Mouse (Mus musculus) central nervous system, embryonic 18 days (tissue): Measurements from ENCODE around the gene Ahsa2. TPM values are rescaled to one million over a fixed set of nuclear protein-coding genes. Genes with fewer than 3 reads are reported as not detected.

Experiments
- polyA plus RNA-seq: library from polyadenylated mRNA; depleted of rRNA; stranded (reverse); fragments of >200 nt; gene quantifications from 2 replicates; pipeline ENCODE4 v1.2.3, GENCODE M21; 2012; rRNA removed

The Ahsa2 gene
- 123 and 129 TPM in 2 replicates for polyA plus RNA-seq

GRCm38 (mm10) chr11:23497718-23498509 lies at the start of gene Ahsa2:
Gene Ahsa2 (minus strand): TSS chr11:23498030.

GRCm38 (mm10) chr11:23520473-23521205 lies 22.8 kb upstream of the Ahsa2 start, which contains the start of gene 1700093K21Rik:
Gene 1700093K21Rik (minus strand): TSS chr11:23521155.

Other genes with a start within 250 kb of the Ahsa2 start
- 96.6 and 110 TPM in 2 replicates for gene Xpo1, start 242.0 kb downstream of the Ahsa2 start, polyA plus RNA-seq
- gene Usp34, start 191.1 kb downstream of the Ahsa2 start, polyA plus RNA-seq: 57.0 and 58.9 TPM in 2 replicates
- gene 1700093K21Rik, start 23.1 kb upstream of the Ahsa2 start, polyA plus RNA-seq: 0.35 and 0.92 TPM in 2 replicates
- gene 0610010F05Rik, start 135.6 kb upstream of the Ahsa2 start, polyA plus RNA-seq: 55.7 and 61.6 TPM in 2 replicates
- gene Pus10, start 167.6 kb upstream of the Ahsa2 start, polyA plus RNA-seq: 10.4 and 13.6 TPM in 2 replicates
- 14.9 and 16.8 TPM in 2 replicates for gene Pex13, start 167.9 kb upstream of the Ahsa2 start, polyA plus RNA-seq